Mouse (Mus musculus) forebrain, postnatal 0 days (tissue): ENCODE measurements at regions not wholly inside any gene's neighbourhood (a gene's known extent, or its start where the extent isn't known, plus 50 kb on each side); places are given as distances from the start of the nearest gene placed in this dataset.
A peak's percentile ranks its signal among the peaks of the same experiment; 100 is the strongest.

Source experiments
- ATAC-seq: fragments of 200-750 bp; cut with Nextera tagmentation; 2 replicates; pipeline ENCODE4 v1.8.0; 2017; ENCODE audit warnings: mild to moderate bottlenecking, moderate library complexity
- DNase-seq: peaks from one replicate; pipeline ENCODE4 v3.0.0-alpha.2; 2015
- H3K27ac ChIP-seq: fragments of 300-500 bp; sonication (generic); 2 replicates; pipeline ENCODE4 v1.5.1; 2014; ENCODE audit warnings: low read depth, mild to moderate bottlenecking, antibody characterized with exemption, low read length, moderate library complexity, mixed read lengths
- H3K27me3 ChIP-seq: fragments of 300-500 bp; sonication (generic); 2 replicates; pipeline ENCODE4 v1.6.1; 2014; ENCODE audit warnings: mild to moderate bottlenecking, low read length, mixed read lengths; ENCODE audit not compliant: insufficient read depth
- H3K36me3 ChIP-seq: fragments of 300-500 bp; sonication (generic); 2 replicates; pipeline ENCODE4 v1.6.1; 2014; ENCODE audit warnings: mild to moderate bottlenecking, moderate library complexity; ENCODE audit not compliant: insufficient read depth
- H3K4me1 ChIP-seq: fragments of 300-500 bp; sonication (generic); 2 replicates; pipeline ENCODE4 v1.6.1; 2014; ENCODE audit warnings: antibody characterized with exemption; ENCODE audit not compliant: insufficient read depth
- H3K4me2 ChIP-seq: fragments of 300-500 bp; sonication (generic); 2 replicates; pipeline ENCODE4 v1.6.1; 2014; ENCODE audit warnings: low read depth, mild to moderate bottlenecking, moderate library complexity
- H3K4me3 ChIP-seq: fragments of 300-500 bp; sonication (generic); 2 replicates; pipeline ENCODE4 v1.5.1; 2014; ENCODE audit warnings: low read depth, low read length, mixed read lengths
- H3K9ac ChIP-seq: fragments of 300-500 bp; sonication (generic); 2 replicates; pipeline ENCODE4 v1.6.1; 2014; ENCODE audit warnings: mild to moderate bottlenecking
- H3K9me3 ChIP-seq: fragments of 300-500 bp; sonication (generic); 2 replicates; pipeline ENCODE4 v1.6.1; 2016; ENCODE audit warnings: low read length
- CTCF ChIP-seq: sonication (generic); IDR thresholded peaks from 2 replicates; pipeline ENCODE4 v1.5.1; 2016; ENCODE audit warnings: antibody characterized with exemption, control low read depth, low read depth
- WGBS: fragments of 180-500 bp; shearing (Covaris S2); extraction: QIAGEN DNeasy Blood & Tissue Kit; methylation state at CpG from one replicate; pipeline ENCODE4 v1.1.7; 2014; 5-methylcytosine and 5-hydroxymethylcytosine counted together

DNA sequence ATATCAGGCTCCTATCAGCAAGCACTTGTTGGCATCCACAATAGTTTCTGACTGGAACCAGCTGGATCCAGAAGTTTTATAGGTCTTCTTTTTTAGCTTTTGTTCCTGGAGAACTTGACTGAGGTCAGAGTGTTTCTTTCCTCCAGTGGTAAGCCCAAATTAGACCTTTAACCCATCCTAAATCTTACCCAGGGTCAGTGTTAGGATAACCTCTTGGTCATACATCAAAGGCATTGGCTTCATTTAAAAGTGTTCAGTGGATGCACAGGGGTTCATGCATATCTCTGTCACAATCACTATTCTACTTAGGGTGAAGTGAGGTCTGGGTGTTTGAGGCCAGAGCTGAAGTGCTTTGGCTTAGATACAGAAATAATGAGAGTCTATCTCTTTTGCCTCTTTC is 206.9 kb upstream of the Tmtc4 start:
- H3K36me3 ChIP-seq = no peaks in the 10 kb centered on the region
- ATAC-seq = no peak

DNA sequence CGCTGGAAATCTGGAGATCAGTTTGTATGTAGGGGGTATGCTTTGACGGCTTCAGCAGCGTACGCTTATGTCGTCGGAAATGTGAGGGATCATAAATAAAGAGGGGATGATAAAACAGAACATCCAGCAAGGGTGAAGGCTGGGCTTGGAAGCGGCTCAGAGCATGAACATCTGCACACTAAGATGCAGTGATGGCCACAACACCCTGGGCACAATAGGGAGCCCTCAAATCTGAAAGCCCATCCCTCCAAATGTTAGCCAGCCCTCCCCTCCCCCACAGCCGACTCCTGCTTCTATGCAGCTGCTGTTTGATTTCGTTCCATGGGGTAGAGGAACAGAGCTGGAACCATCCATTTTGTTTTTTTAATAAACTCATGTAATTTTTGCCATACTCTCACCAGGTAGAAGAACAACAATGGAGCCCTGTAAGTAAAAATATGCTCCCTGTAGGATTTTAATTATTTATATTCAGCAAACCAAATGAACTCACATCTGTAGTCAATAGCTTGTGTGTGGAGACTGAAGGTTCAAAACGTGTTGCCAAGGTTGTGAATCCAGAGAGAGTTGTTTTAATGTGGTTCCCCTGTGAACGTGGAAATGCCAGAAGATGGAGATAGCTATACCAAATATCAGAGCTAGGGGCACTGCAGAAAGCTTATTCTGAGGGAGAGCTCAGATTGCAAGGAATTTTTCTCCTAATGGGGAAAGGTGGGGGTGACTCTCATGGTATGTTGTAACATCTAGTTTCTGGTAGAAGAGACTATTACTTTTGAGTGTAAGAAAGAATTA is 203.6 kb upstream of the Tmtc4 start:
- H3K9ac ChIP-seq = no peak overlapping the region
- H3K36me3 ChIP-seq = no peaks in the 10 kb centered on the region
- H3K4me1 ChIP-seq = no peaks in the 10 kb centered on the region
- no peaks in the 10 kb centered on the region for H3K27me3 ChIP-seq
- TF ChIP-seq CTCF = no peak
- no peak overlapping the region for H3K4me2 ChIP-seq
- DNase-seq = peak; percentile 13
- peak; percentile 64 for ATAC-seq
- H3K4me3 ChIP-seq = no peak overlapping the region
- 63% methylated on average over 11 of the region's 11 CpGs for WGBS
- H3K27ac ChIP-seq = no peak overlapping the region
- no peaks in the 10 kb centered on the region for H3K9me3 ChIP-seq

More for the DNA sequence above, 206.9 kb upstream of the Tmtc4 start:
- Histone ChIP-seq H3K4me3 (no peak overlapping the region), H3K9ac (no peak overlapping the region), H3K27ac (no peak overlapping the region), H3K4me2 (no peak overlapping the region), H3K9me3 (no peaks in the 10 kb centered on the region), H3K27me3 (no peaks in the 10 kb centered on the region), H3K4me1 (no peaks in the 10 kb centered on the region)
- DNase-seq = no peak
- no peak for TF ChIP-seq CTCF

DNA sequence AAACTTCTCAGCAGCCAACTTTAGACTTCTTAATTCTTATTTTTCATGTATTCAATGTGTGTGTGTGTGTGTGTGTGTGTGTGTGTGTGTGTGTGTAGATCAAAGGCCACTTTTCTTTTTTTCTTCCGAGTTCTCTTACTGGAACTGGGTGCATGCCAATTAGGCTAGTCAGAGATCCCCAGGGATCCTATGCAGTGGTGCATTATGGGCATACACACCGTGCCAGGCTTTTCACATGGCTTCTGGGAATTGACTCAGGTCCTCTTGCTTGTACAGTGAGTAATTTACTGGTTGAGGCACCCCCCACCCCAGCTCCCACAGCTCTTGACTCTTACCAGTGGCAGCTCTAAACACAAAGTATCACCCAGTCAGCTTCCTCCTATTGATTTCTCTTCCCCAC is 189.3 kb upstream of the Tmtc4 start:
- no peaks in the 10 kb centered on the region for H3K9me3 ChIP-seq
- whole genome bisulfite sequencing = 6% methylated on average over 2 of the region's 2 CpGs
- ATAC-seq (no peak), DNase-seq (peak; percentile 18)
- no peak overlapping the region for H3K4me3 ChIP-seq
- no peak overlapping the region for H3K4me2 ChIP-seq
- no peak overlapping the region for H3K27ac ChIP-seq
- H3K9ac ChIP-seq = no peak overlapping the region
- no peaks in the 10 kb centered on the region for H3K4me1 ChIP-seq
- no peaks in the 10 kb centered on the region for H3K27me3 ChIP-seq
- no peak for TF ChIP-seq CTCF
- no peaks in the 10 kb centered on the region for H3K36me3 ChIP-seq

DNA sequence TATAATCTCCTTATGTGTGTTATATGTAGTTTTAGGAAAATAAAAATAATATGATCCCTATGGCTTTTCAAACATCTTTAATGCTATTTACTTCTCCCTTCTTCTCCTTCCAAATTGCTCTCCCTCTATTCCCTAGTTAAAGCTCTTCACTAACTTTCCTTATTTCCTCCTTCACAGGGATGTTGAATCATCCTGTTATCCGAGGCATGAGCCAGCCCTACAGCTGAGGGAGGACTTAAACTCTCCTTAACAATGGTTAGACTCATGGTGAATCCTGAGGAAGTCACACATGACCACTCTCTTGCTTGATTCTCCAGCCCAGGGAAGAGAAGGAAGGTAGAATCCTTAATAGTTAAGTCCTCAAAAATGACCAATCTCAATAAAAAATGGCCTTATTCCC is 188.0 kb upstream of the Tmtc4 start:
- Histone ChIP-seq H3K4me3 (no peak overlapping the region), H3K4me1 (no peaks in the 10 kb centered on the region), H3K27ac (no peak overlapping the region), H3K4me2 (no peak overlapping the region), H3K27me3 (no peaks in the 10 kb centered on the region), H3K9me3 (no peaks in the 10 kb centered on the region), H3K36me3 (no peaks in the 10 kb centered on the region), H3K9ac (no peak overlapping the region)
- ATAC-seq (no peak), DNase-seq (no peak)
- 61% methylated on average over 1 of the region's 1 CpGs for WGBS
- no peak for TF ChIP-seq CTCF

DNA sequence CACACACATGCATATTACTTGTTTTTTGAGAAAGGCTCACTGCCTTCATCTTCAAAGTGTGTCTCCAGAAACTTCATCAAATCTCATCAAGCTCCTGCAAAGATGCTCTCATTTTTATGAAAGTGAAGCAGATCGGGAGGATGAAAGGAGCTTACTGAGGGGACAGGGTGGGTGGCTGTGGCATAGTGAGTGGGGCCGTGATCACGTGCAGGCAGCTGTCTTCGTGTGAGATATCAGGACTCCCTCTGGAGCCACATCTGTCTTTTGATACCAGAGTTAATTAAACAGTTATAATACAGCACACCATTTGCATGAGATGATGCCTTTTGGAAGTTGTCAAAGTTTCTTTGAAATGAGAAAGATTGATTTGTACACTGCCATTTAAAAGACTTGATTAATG is 180.0 kb upstream of the Tmtc4 start:
- H3K36me3 ChIP-seq = no peaks in the 10 kb centered on the region
- no peaks in the 10 kb centered on the region for H3K9me3 ChIP-seq
- H3K4me2 ChIP-seq = no peak overlapping the region
- ATAC-seq (no peak), DNase-seq (no peak)
- H3K4me3 ChIP-seq = no peak overlapping the region
- H3K27ac ChIP-seq = no peak overlapping the region
- no peaks in the 10 kb centered on the region for H3K27me3 ChIP-seq
- no peak overlapping the region for H3K9ac ChIP-seq
- no peaks in the 10 kb centered on the region for H3K4me1 ChIP-seq
- no peak for TF ChIP-seq CTCF
- WGBS = 65% methylated on average over 4 of the region's 4 CpGs

DNA sequence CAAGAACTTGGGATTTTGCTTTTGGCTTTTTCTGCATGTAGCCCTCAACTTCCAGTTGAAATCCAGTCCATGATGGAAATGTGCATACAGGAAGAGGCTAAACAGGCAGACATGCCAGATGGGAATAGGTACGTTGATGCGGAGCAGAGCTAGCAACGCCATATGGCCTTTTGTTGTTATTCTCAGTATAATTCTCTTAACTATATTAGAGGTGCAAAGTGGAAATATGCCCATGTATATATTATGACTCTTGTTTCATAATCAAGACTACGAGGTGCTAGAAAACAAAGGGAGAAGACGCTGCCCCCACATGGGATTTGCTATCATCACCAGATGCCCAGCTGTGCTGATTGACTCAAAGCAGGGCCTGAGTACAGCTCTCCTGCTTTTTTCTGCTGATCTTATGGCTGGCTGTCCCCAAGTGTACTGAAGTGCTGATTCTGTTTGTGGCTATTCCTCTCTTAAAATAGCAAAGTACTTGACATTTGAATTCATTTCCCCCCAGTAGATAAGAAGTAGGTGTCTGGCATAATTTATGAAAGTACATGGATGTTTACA is 159.7 kb upstream of the Tmtc4 start:
- no peak for ATAC-seq
- Histone ChIP-seq H3K27ac (no peak overlapping the region), H3K36me3 (no peaks in the 10 kb centered on the region), H3K9ac (no peak overlapping the region), H3K4me1 (peaks cover 12% of the 10 kb centered on the region), H3K27me3 (no peaks in the 10 kb centered on the region), H3K9me3 (no peaks in the 10 kb centered on the region), H3K4me3 (no peak overlapping the region), H3K4me2 (no peak overlapping the region)
- peak; percentile 8 for DNase-seq
- WGBS = 52% methylated on average over 5 of the region's 5 CpGs
- no peak for TF ChIP-seq CTCF
